Comparison of ENCODE assay signal across 17 mouse cellular contexts in genomic region chr8:125777478-125778164, GRCm38 (mm10). TPM values are rescaled to one million over a fixed set of nuclear protein-coding genes. Genes with fewer than 3 reads are reported as not detected.
DNase-seq lines count a peak whose midpoint lies in the region; ATAC-seq and TF ChIP-seq lines count a peak whose summit lies in the region.
"Had no signal": no experiment of that assay in that cellular context is flagged by ENCODE, and none has a peak within 500 bp of the region (broad histone marks: within the 10 kb centered on the region; RNA-seq: fewer than 3 reads in every experiment).

No protein-coding gene starts in this region.

- H3K27ac ChIP-seq in kidney, embryonic 15.5 days = peak overlapping the region; percentile 0; the same call in 1 of the 2 replicates
- no peak overlapping the region for H3K27ac ChIP-seq in kidney, embryonic 14.5 days (ENCODE audit: low read depth, low read length)
- H3K27ac ChIP-seq: forebrain, embryonic 13.5 days; hindbrain, embryonic 12.5 days; left cerebral cortex, adult 2 months; limb, embryonic 13.5 days; liver, embryonic 15.5 days had no signal

- DNase-seq in ZHBTc4 (ENCODE audit: low read depth, low spot score) = peak; percentile 65
- peak; percentile 21 for DNase-seq in lung, adult 2 months
- peak; percentile 22 to 44 for DNase-seq in lung, postnatal 4 days
- no peak for DNase-seq in left cerebral cortex, postnatal 36 days (ENCODE audit: low spot score in 2 of 2)
- no peak for DNase-seq in cerebellum, postnatal 4 days (ENCODE audit: low spot score in 2 of 2)
- DNase-seq in right cerebral cortex, postnatal 25 days = no peak
- DNase-seq: cerebellum, postnatal 10 days; right cerebral cortex, postnatal 14 days; thymus, adult 18-20 months had no signal

- intact Hi-C loops in left cerebral cortex, postnatal 36 days (cut with DNase I) = no loop called here

- H3K27me3 ChIP-seq in kidney, embryonic 15.5 days = no peaks in the 10 kb centered on the region
- no peaks in the 10 kb centered on the region for H3K27me3 ChIP-seq in kidney, embryonic 14.5 days (ENCODE audit: control insufficient read depth, insufficient read depth, low read length)
- H3K27me3 ChIP-seq: forebrain, embryonic 13.5 days; hindbrain, embryonic 12.5 days; limb, embryonic 13.5 days; liver, embryonic 15.5 days had no signal

- ATAC-seq in kidney, embryonic 15.5 days (replicated peaks; ENCODE audit: low FRiP score) = no peak
- no peak for ATAC-seq in kidney, embryonic 14.5 days (ENCODE audit: low FRiP score, low TSS enrichment)
- ATAC-seq: forebrain, embryonic 13.5 days; inflammation-experienced regulatory T-cells, adult 6 months had no signal

- no peak for TF ChIP-seq POLR2A in lung, adult 2 months (IDR thresholded peaks at IDR 0.05; ENCODE audit: borderline replicate concordance, extremely low read depth, low read depth, low read length)

- no peak overlapping the region for H3K4me3 ChIP-seq in kidney, embryonic 15.5 days (replicated peaks)
- H3K4me3 ChIP-seq in kidney, embryonic 14.5 days (ENCODE audit: low read length) = no peak overlapping the region
- H3K4me3 ChIP-seq in lung, adult 2 months (replicated peaks; ENCODE audit: extremely low read depth, low read depth, low read length) = no peak overlapping the region
- H3K4me3 ChIP-seq: forebrain, embryonic 13.5 days; hindbrain, embryonic 12.5 days; left cerebral cortex, adult 2 months; limb, embryonic 13.5 days; liver, embryonic 15.5 days had no signal

- H3K9me3 ChIP-seq in kidney, embryonic 15.5 days (replicated peaks) = no peaks in the 10 kb centered on the region
- H3K9me3 ChIP-seq in kidney, embryonic 14.5 days (ENCODE audit: control insufficient read depth, low read length) = no peaks in the 10 kb centered on the region
- H3K9me3 ChIP-seq: forebrain, embryonic 13.5 days; hindbrain, embryonic 12.5 days; limb, embryonic 13.5 days; liver, embryonic 15.5 days had no signal

- WGBS in kidney, embryonic 15.5 days = 57% methylated on average over 12 of the region's 12 CpGs
- 63% methylated on average over 12 of the region's 12 CpGs for WGBS in kidney, embryonic 14.5 days
- 46% methylated on average over 12 of the region's 12 CpGs for WGBS in lung, adult 2 months

- H3K4me2 ChIP-seq in kidney, embryonic 15.5 days = no peak overlapping the region
- H3K4me2 ChIP-seq in kidney, embryonic 14.5 days (replicated peaks; ENCODE audit: low read depth, low read length) = no peak overlapping the region
- H3K4me2 ChIP-seq: forebrain, embryonic 13.5 days; hindbrain, embryonic 12.5 days; limb, embryonic 13.5 days; liver, embryonic 15.5 days had no signal

- no peaks in the 10 kb centered on the region for H3K36me3 ChIP-seq in kidney, embryonic 15.5 days
- H3K36me3 ChIP-seq in kidney, embryonic 14.5 days (ENCODE audit: control insufficient read depth, insufficient read depth, low read length) = no peaks in the 10 kb centered on the region
- H3K36me3 ChIP-seq: hindbrain, embryonic 12.5 days; limb, embryonic 13.5 days; liver, embryonic 15.5 days had no signal

- H3K9ac ChIP-seq in kidney, embryonic 15.5 days = no peak overlapping the region
- no peak overlapping the region for H3K9ac ChIP-seq in kidney, embryonic 14.5 days (ENCODE audit: low read depth, low read length)
- H3K9ac ChIP-seq: forebrain, embryonic 13.5 days; hindbrain, embryonic 12.5 days; limb, embryonic 13.5 days; liver, embryonic 15.5 days had no signal

- TF ChIP-seq CTCF in lung, adult 2 months (IDR thresholded peaks at IDR 0.05; ENCODE audit: insufficient read depth, low read length) = no peak

- H3K4me1 ChIP-seq in kidney, embryonic 15.5 days = peaks cover 36% of the 10 kb centered on the region
- H3K4me1 ChIP-seq in kidney, embryonic 14.5 days (ENCODE audit: control insufficient read depth, insufficient read depth, low read length) = peaks cover 8% of the 10 kb centered on the region; the same call in 1 of the 2 replicates
- no peaks in the 10 kb centered on the region; the same call in 1 of the 2 replicates for H3K4me1 ChIP-seq in lung, adult 2 months (ENCODE audit: control insufficient read depth, insufficient read depth, low read length)
- H3K4me1 ChIP-seq: forebrain, embryonic 13.5 days had no signal

RNA-seq across cellular contexts. Expression of gene Ntpcr, which starts 47.9 kb away (rescaled TPM):
- polyA plus RNA-seq in kidney, embryonic 15.5 days (2015; fragmentation: Nextera tagmentation; extraction: Ambion mirVana) = 23.1 and 28.7 TPM in 2 replicates
- polyA plus RNA-seq in kidney, embryonic 14.5 days (2014; fragmentation: Nextera tagmentation; extraction: Ambion mirVana) = 28.5 and 29.3 TPM in 2 replicates
- 14.4 and 15.9 TPM in 2 replicates for polyA plus RNA-seq in lung, adult 2 months (2012; rRNA removed)
- total RNA-seq in left cerebral cortex, postnatal 36 days (2021) = 10 to 100 TPM; 23.1 to 23.8 TPM

Comparison
In these comparisons a context has a peak if more than half of its experiments do, and no peak if none do; other contexts are left out.
1. DNase-seq: peak in ZHBTc4 (single experiment), lung, adult 2 months (single experiment) and lung, postnatal 4 days (2 of 2); none in left cerebral cortex, postnatal 36 days (0 of 2), cerebellum, postnatal 4 days (0 of 2) and right cerebral cortex, postnatal 25 days (single experiment).